Mouse (Mus musculus): ENCODE data around the gene Spock1. TPM values are rescaled to one million over a fixed set of nuclear protein-coding genes. Genes with fewer than 3 reads are reported as not detected.
"Not testable (repeated sequence)": the region's sequence is repeated elsewhere in the genome, so short reads cannot be mapped to it uniquely, and the experiment has no call there.

Spock1 gene
- polyA plus RNA-seq, 1 experiment, result not detected

DNA sequence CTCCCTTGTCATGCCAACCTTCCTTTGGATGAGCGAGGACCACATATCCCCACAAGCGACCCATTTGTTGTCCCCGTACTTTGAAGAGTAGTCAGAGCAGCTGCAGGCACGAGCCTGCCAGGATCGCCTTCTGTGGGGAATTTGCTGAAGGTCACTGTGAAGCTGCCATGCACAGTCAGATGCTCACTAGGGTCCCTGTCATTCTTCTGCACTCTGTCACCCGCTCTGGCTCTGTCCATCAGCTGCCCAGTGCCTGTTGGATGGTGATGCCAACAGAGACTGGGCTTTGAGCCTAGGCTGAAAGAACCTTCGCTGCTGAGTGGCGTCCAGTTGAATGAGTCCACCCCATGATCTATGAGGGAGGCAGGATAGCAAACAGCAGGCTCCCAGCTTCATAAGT, 419.2 kb downstream of the Spock1 start:
- Histone ChIP-seq H3K36me3 (ENCODE audit: control insufficient read depth, insufficient read depth, low read length) (no peaks in the 10 kb centered on the region), H3K27ac (ENCODE audit: insufficient read depth, low read length) (no peak overlapping the region), H3K4me1 (ENCODE audit: control insufficient read depth, insufficient read depth, insufficient read length) (no peaks in the 10 kb centered on the region), H3K4me3 (ENCODE audit: extremely low read depth, insufficient read depth, insufficient read length) (no peak overlapping the region), H3K27me3 (ENCODE audit: control insufficient read depth, insufficient read depth, low read length) (no peaks in the 10 kb centered on the region)
- 83% methylated on average over 8 of the region's 8 CpGs for WGBS
- DNase-seq (ENCODE audit: low read depth in 1 of 2, low spot score in 2 of 2), result no peak
- no peak for TF ChIP-seq POLR2A (IDR thresholded peaks at IDR 0.05; ENCODE audit: low read depth, low read length)
- no peak for TF ChIP-seq CTCF (IDR thresholded peaks at IDR 0.05; ENCODE audit: extremely low read depth, insufficient read depth, insufficient read length, insufficient replicate concordance)

DNA sequence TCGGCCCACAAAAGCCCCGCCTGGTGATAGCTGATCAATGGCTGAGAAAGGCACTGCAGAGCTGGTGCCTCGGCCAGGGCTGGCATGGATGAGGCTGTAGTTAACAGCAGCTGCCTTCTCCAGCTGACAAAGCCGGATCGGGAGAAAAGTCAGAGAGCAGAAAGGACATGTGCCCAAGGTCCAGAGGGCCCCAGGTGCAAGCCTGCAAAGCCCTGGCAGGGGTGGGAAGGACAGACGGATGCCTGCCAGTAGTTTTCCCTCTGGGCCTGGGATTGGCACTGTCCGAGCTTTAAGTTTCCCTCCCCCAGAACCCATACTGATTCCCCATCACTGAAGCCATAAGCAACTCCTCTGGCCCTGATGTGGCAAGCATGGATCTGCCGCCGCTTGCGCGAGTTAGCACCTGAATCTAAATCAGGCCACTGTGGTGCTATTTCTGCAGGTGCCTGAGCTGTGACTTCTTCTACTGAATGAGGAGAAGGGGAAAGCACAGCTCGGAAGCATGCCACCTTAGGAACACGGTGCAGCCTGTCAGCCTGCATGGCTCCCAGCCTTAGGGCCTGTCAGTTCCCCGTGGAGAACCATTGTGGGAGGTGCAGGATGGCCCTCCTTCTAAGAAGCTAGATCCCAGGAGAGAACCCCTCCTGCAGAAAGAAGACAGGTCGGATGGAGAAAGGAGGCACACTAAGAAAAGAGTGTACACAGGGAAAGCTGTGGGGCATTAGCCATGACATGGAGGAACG, 423.5 kb downstream of the Spock1 start:
- no peak overlapping the region for H3K27ac ChIP-seq (ENCODE audit: insufficient read depth, low read length)
- WGBS, result 89% methylated on average over 16 of the region's 16 CpGs
- no peak for TF ChIP-seq POLR2A (IDR thresholded peaks at IDR 0.05; ENCODE audit: low read depth, low read length)
- no peak for TF ChIP-seq CTCF (IDR thresholded peaks at IDR 0.05; ENCODE audit: extremely low read depth, insufficient read depth, insufficient read length, insufficient replicate concordance)
- H3K27me3 ChIP-seq (ENCODE audit: control insufficient read depth, insufficient read depth, low read length), result no peaks in the 10 kb centered on the region
- no peak for DNase-seq (ENCODE audit: low read depth in 1 of 2, low spot score in 2 of 2)
- no peaks in the 10 kb centered on the region for H3K4me1 ChIP-seq (ENCODE audit: control insufficient read depth, insufficient read depth, insufficient read length)
- H3K4me3 ChIP-seq (ENCODE audit: extremely low read depth, insufficient read depth, insufficient read length), result no peak overlapping the region
- no peaks in the 10 kb centered on the region for H3K36me3 ChIP-seq (ENCODE audit: control insufficient read depth, insufficient read depth, low read length)

- no peak for DNase-seq (ENCODE audit: low read depth in 1 of 2, low spot score in 2 of 2)
- WGBS, result 32% methylated on average over 6 of the region's 6 CpGs
- Histone ChIP-seq H3K27ac (ENCODE audit: insufficient read depth, low read length) (no peak overlapping the region), H3K27me3 (ENCODE audit: control insufficient read depth, insufficient read depth, low read length) (no peaks in the 10 kb centered on the region), H3K4me1 (ENCODE audit: control insufficient read depth, insufficient read depth, insufficient read length) (no peaks in the 10 kb centered on the region), H3K36me3 (ENCODE audit: control insufficient read depth, insufficient read depth, low read length) (no peaks in the 10 kb centered on the region), H3K4me3 (ENCODE audit: extremely low read depth, insufficient read depth, insufficient read length) (no peak overlapping the region)
- TF ChIP-seq POLR2A (IDR thresholded peaks at IDR 0.05; ENCODE audit: low read depth, low read length), result no peak
- TF ChIP-seq CTCF (IDR thresholded peaks at IDR 0.05; ENCODE audit: extremely low read depth, insufficient read depth, insufficient read length, insufficient replicate concordance), result no peak
Observed at GRCm38 (mm10) chr13:57476700-57477099, 431.4 kb downstream of the Spock1 start.

DNA sequence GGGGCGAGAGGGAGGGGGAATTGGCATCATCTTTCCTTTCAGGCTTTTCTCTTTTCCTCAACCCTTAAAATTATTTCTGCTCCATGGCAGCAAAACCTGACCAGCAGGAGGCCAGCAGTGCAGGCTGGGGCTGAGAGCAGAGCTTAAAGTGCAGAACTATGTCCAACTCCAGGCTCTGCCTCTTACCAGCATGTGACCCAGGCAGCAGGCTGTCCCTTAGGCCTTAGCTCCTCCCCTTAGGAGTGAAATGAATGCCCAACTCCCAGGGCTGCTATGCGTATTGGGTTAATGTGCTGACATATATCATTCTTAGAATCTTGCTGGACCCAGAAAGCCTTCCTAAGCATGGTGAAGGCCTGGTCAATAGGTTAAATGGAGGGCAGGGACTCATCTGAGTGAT, 434.1 kb downstream of the Spock1 start:
- Histone ChIP-seq H3K36me3 (ENCODE audit: control insufficient read depth, insufficient read depth, low read length) (no peaks in the 10 kb centered on the region), H3K4me3 (ENCODE audit: extremely low read depth, insufficient read depth, insufficient read length) (no peak overlapping the region), H3K27ac (ENCODE audit: insufficient read depth, low read length) (no peak overlapping the region), H3K4me1 (ENCODE audit: control insufficient read depth, insufficient read depth, insufficient read length) (no peaks in the 10 kb centered on the region), H3K27me3 (ENCODE audit: control insufficient read depth, insufficient read depth, low read length) (no peaks in the 10 kb centered on the region)
- DNase-seq (ENCODE audit: low read depth in 1 of 2, low spot score in 2 of 2), result no peak
- WGBS, result 79% methylated on average over 2 of the region's 2 CpGs
- TF ChIP-seq POLR2A (IDR thresholded peaks at IDR 0.05; ENCODE audit: low read depth, low read length) (no peak), CTCF (IDR thresholded peaks at IDR 0.05; ENCODE audit: extremely low read depth, insufficient read depth, insufficient read length, insufficient replicate concordance) (no peak)

DNA sequence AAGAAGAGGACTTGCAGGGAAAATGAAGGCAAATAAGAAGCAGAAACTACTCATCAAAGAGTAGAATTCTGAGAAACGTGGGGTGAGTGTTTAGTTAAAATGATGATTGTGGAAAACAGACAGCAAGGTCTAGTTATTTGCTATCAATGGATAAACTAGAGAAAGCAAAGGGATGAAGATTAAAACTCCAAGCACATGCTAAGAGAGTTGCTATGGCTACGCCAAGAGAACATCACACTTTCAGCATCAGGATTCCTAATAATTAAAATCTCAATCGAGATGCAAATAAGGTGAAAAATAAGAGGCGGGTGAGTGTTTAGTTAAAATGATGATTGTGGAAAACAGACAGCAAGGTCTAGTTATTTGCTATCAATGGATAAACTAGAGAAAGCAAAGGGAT, 437.2 kb downstream of the Spock1 start:
- H3K4me1 ChIP-seq (ENCODE audit: control insufficient read depth, insufficient read depth, insufficient read length); H3K27ac ChIP-seq (ENCODE audit: insufficient read depth, low read length); H3K4me3 ChIP-seq (ENCODE audit: extremely low read depth, insufficient read depth, insufficient read length); H3K27me3 ChIP-seq (ENCODE audit: control insufficient read depth, insufficient read depth, low read length); H3K36me3 ChIP-seq (ENCODE audit: control insufficient read depth, insufficient read depth, low read length); DNase-seq (ENCODE audit: low read depth in 1 of 2, low spot score in 2 of 2): not testable (repeated sequence)
- 89% methylated on average over 4 of the region's 4 CpGs for WGBS

GRCm38 (mm10) chr13:57459978-57460377, 448.2 kb downstream of the Spock1 start:
- no peak overlapping the region for H3K27ac ChIP-seq (ENCODE audit: insufficient read depth, low read length)
- no peak overlapping the region for H3K4me3 ChIP-seq (ENCODE audit: extremely low read depth, insufficient read depth, insufficient read length)
- TF ChIP-seq CTCF (IDR thresholded peaks at IDR 0.05; ENCODE audit: extremely low read depth, insufficient read depth, insufficient read length, insufficient replicate concordance) (no peak), POLR2A (IDR thresholded peaks at IDR 0.05; ENCODE audit: low read depth, low read length) (no peak)
- no peaks in the 10 kb centered on the region for H3K27me3 ChIP-seq (ENCODE audit: control insufficient read depth, insufficient read depth, low read length)
- DNase-seq (ENCODE audit: low read depth in 1 of 2, low spot score in 2 of 2), result no peak
- 84% methylated on average over 8 of the region's 8 CpGs for WGBS
- H3K36me3 ChIP-seq (ENCODE audit: control insufficient read depth, insufficient read depth, low read length), result no peaks in the 10 kb centered on the region
- H3K4me1 ChIP-seq (ENCODE audit: control insufficient read depth, insufficient read depth, insufficient read length), result no peaks in the 10 kb centered on the region

DNA sequence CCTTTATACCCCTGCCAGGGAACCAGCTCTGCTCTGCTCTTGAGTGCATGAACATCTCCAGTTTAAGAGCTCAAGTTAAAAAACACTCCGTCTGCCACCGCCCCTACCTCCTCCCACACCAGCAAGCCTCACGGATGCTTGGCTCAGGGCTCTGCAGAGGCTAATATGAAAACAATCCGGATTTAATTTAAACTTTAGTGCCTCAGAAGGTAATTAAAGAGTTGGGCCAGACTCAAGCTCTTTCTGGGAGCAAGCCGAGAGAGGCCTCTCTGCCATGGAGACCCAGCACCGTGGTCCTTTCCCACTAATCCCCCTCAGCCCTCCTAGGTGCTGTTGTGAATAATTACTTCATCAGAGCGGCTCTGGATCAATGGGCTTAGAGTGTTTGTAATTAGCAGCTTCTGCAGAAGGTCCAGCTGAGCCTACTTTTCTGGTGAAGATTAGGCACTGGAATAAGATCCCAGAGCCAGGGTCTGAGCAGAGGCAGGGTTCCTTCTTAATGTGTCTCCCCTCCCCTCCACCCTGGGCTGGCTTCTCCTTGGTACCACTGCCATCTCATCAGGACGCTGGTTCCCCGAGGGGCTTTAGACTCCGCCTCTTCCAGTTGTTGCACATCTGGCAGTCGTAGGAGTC, 457.8 kb downstream of the Spock1 start:
- WGBS, result 53% methylated on average over 11 of the region's 11 CpGs
- no peaks in the 10 kb centered on the region for H3K36me3 ChIP-seq (ENCODE audit: control insufficient read depth, insufficient read depth, low read length)
- no peak overlapping the region for H3K27ac ChIP-seq (ENCODE audit: insufficient read depth, low read length)
- no peak overlapping the region for H3K4me3 ChIP-seq (ENCODE audit: extremely low read depth, insufficient read depth, insufficient read length)
- no peaks in the 10 kb centered on the region for H3K27me3 ChIP-seq (ENCODE audit: control insufficient read depth, insufficient read depth, low read length)
- TF ChIP-seq CTCF (IDR thresholded peaks at IDR 0.05; ENCODE audit: extremely low read depth, insufficient read depth, insufficient read length, insufficient replicate concordance) (no peak), POLR2A (IDR thresholded peaks at IDR 0.05; ENCODE audit: low read depth, low read length) (no peak)
- DNase-seq (ENCODE audit: low read depth in 1 of 2, low spot score in 2 of 2), result no peak
- no peaks in the 10 kb centered on the region for H3K4me1 ChIP-seq (ENCODE audit: control insufficient read depth, insufficient read depth, insufficient read length)

Data from spleen, adult 2 months (tissue).